Mouse (Mus musculus) brain, adult 2 months (tissue): ENCODE data around the gene Entpd2.

Experiments used
- DNase-seq: peaks from one replicate; pipeline ENCODE4 v3.0.0; 2011; ENCODE audit warnings: low read depth, low spot score

Gene Entpd2

GRCm38 (mm10) chr2:25395721-25396596 is at the start of gene Entpd2:
Gene Entpd2 (plus strand): TSS chr2:25395874.
- peak; percentile 60 for DNase-seq

DNA sequence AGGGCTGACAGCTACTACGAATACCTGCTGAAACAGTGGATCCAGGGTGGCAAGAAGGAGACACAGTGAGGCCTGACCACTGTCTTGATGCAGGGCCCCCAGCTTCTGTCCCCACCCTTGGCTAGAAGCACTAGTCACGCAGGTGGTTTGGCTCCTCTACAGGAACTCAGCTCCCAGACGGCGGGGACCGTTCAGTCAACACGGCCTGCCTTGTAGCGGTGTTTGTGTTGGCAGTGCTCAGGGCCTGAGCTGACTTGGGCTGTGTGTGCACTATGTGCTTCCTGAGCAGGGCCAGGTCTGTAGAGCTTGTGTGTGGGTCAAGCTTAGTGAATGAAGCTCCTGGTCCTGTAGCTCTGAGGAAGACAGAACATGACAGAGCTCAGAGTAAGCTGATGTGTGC is 47.5 kb upstream of the Entpd2 start:
- DNase-seq: no peak

DNA sequence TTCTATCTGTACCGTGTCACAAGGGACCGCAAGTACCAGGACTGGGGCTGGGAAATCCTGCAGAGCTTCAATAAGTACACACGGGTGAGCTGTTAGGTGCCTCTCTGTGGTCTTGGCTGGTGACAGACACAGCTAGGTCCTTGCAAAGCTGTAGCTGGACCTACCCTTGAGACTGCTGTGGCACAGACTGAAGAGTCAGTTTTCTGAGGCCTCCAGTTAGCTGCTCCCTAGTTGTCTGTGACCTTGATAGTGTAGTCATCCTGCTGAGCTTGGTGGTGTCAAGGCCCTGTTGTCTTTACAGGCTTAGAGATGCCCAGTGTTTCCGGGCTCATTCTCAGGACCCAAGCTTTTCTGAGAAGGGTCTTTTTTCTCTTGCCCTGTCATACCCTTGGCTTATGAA is 46.2 kb upstream of the Entpd2 start:
- no peak for DNase-seq

GRCm38 (mm10) chr2:25350701-25351100 is 45.0 kb upstream of the Entpd2 start:
- DNase-seq: no peak

GRCm38 (mm10) chr2:25354211-25354610 is 41.5 kb upstream of the Entpd2 start:
- DNase-seq: no peak

DNA sequence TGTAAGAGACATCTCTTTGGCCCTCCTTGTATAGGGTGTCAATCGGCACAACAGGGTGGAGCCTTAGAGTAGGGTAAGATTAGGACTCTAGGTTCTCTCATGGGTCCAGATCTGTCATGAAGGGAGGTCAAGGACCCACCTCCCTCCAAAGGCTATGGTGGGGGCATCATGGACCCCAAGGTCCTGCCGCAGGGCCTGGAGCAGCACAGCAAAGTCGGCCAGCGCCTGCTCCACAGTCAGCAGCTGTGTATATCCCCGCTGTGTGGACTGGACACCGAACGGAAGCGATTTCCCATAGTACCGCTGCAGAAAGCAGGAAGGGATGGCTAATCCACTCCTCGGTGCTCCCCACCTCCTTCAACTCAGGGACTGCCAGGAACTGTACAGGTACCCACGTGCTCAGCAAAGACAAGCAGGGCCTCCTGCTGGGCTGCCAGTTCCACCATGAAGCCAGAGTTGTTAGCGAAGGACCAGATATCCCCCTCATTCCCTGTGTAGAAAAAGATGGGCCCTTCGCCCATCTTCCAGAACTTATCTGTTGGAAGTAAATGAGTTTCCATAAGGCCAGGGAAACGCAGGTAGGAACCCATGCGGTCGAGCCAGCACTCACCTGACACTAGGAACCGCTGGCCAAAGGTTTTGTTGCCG is 40.1 kb upstream of the Entpd2 start:
- DNase-seq: no peak

- peak; percentile 94 for DNase-seq
These were observed 39.2 kb upstream of the Entpd2 start, which contains the start of gene Dpp7 for GRCm38 (mm10) chr2:25356208-25357079. Gene Dpp7 (minus strand): TSS chr2:25356359.

- no peak for DNase-seq
These were observed 35.8 kb upstream of the Entpd2 start for GRCm38 (mm10) chr2:25359848-25360247.

DNA sequence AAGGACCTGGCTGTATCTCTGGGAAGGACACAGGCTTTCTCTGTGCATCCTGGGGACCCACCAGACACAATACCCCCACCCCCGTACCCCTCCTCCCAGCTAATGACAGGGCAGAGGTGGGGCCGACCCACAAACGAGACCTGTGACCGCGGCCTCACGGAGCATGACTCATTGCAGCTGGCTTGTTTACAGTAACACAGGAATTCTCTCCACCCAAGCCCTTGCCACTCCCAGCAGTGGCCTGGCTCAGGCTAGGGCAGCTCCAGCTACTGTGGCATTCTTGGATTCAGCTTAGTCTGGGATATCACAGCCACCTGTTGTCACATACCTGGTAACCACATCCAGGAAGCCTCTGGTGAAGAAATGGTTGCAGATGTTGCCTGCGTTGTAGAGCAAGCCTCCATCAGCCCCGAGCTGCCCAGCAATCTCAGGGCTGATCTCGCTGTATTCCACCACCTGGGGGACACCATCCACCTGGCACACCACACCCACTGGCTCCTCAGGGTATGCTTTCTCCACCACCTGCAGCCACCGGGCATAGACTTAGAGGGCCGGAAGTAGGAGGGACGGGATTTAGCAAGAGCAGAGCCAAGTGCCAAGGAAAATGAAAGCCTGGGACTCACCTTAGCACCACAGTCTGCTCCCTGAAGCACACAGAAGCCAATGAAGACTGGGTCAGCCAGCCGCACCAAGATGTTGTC is 32.0 kb upstream of the Entpd2 start:
- no peak for DNase-seq

GRCm38 (mm10) chr2:25364313-25364712 is 31.4 kb upstream of the Entpd2 start:
- DNase-seq: no peak

GRCm38 (mm10) chr2:25364761-25365090 is 30.9 kb upstream of the Entpd2 start:
- no peak for DNase-seq

- DNase-seq: peak; percentile 76
These were observed 30.4 kb upstream of the Entpd2 start, which contains the start of gene Uap1l1 for GRCm38 (mm10) chr2:25365091-25365761. Gene Uap1l1 (minus strand): TSS chr2:25365682.

DNA sequence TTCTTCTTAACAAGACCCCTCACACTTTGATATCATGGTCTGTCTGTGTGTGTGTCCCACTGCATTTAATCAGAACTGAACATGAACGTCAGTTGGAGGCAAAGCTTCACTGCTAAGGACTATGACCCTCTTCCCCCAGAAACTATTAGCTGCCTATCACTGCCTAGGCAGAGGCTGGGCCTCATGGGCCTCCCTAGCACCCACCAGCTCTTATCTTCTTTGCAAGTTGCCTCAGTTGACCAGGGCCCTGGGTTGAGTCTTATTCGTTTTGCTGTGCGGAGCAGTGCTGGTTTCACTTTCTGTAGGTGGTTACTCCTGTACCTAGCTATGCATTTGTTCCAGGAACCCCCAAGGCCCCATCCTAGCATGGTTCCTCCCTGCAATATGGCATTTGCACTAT is 25.7 kb upstream of the Entpd2 start:
- DNase-seq: no peak

DNA sequence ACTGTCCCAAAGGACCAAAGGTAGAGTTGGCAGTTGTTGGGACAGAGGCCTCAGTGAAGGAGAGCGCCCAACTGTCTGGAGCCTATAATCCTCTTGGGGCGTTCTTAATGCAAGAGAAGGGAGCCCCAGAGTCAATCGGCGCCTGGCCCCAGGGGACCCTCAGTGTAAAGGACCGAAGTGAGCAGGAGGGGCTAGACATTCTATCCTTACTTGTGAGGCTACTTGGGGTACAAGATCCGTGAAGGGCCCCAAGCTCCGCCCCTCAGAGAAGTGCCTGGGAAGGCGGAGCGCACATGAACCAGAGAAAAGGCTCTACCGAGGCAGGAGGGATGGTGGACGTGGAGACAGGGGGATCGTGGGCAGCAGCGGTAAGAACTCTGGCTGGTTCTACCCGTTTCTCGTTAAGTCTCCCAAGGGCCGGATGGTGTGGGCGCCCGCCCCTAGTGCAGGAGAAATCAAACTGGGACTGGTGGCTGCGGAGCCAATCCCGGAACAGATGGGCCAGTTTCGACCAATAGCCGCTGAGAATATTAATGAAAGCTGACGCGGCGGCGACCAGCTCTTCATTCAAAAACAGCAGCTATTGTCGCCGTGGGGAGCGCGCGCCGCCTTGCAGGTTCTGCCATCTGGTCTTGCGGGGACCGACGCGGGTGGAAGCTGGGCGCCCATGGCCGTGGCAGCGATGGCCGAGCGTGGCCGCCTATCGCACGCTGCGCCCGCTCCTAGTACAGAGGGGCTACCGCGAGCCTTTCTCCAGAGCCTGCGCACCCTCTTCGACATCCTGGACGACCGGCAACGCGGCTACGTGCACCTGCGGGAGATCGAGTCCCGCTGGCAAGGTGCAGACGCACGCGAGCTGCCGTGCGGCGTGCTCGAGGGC is 23.7 kb upstream of the Entpd2 start, which contains the start of gene Sapcd2:
Gene Sapcd2, plus strand, starts transcription at position 558 of the 880 bp plus-strand sequence.
- peak; percentile 96 for DNase-seq

- no peak for DNase-seq
These were observed 22.9 kb upstream of the Entpd2 start for GRCm38 (mm10) chr2:25372644-25373391.

DNA sequence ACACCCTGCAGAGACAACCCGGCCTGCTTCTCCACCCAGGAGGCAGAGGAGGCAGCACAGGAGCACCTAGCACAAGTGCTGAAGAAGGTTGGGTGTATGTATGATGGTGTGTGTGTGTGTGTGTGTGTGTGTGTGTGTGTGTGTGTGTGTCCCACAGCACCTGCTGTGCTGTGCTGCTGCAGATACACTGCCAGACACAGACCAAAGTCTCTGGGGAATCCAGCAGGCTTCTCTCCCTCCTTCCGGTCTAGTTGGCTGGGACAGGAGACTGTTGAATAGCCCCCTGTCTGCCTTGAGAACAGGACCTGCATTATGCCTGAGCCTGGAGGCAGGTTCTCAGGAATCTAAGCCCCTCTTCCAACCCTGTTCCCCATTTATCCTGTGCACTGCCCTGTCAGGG is 22.2 kb upstream of the Entpd2 start:
- DNase-seq: no peak

DNA sequence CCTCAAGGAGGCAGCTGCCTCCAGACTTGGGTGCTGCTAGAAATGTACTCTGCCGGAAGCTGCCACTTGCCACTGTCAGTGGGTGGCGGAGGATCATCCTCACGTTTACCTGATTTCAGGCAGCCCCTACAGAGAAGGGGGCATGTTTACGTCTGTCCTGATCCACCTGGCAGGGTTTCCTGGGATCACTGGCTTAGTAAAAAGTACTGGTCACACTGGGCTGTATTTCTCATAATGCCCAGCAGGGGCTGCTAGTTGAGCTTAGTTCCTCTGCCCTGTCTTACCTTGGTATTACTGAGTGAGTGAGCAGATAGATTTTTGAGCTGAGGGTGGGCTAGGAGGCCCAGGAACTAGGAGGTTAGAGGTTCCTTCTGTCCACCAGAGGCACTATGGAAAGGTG is 19.1 kb upstream of the Entpd2 start:
- peak; percentile 71 for DNase-seq

DNA sequence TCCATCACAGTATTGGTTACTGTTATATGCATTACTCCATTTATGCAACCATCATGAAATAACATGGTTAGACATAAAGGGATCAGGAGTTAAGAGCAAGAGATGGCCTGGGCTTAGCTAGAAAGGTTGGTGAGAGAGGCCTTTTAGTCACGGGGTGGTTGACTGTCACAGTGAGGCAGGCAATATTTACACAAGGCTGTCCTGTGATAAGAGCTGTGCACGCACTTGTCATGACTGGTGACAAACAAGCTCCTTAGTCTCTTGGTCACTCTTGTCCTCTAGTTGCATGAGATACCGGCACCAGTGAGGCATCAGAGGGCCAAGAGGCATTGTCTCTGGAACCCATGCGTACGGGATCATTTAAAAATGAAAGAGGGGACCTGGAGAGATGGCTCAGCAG is 11.2 kb upstream of the Entpd2 start:
- DNase-seq: no peak

- no peak for DNase-seq
These were observed 4.4 kb upstream of the Entpd2 start for GRCm38 (mm10) chr2:25391266-25391665.
